Mouse (Mus musculus) neural tube, embryonic 10.5 days (tissue): Measurements from ENCODE around the gene Olfr715b.
"Not testable (repeated sequence)": the region's sequence is repeated elsewhere in the genome, so short reads cannot be mapped to it uniquely, and the experiment has no call there.

Source experiments
- DNase-seq: peaks from one replicate; pipeline ENCODE4 v3.0.0-alpha.2; 2017; ENCODE audit warnings: low spot score; ENCODE audit errors: extremely low spot score

Gene Olfr715b

DNA sequence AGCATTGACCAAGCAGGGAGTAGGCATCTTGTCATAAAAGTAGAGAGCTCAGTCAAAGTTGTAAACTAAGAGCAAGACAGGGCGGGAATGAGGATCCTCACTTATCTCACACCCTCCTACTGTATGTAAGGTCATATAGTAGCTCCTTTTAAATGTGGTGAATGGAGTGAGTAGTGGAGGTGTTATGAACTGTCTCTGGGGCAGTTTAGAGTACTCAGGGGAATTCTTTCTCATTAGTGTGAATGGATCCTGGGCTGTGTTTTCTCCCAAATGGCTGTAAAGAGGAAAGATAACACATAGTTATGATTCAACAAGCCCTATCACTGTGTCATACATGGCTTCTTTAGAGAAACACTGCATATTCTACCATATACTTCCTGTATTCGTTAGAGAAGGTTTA, at the start of gene Olfr715b:
Gene Olfr715b, minus strand, starts transcription at position 101 of the 400 bp plus-strand sequence.
- DNase-seq = not testable (repeated sequence)

DNA sequence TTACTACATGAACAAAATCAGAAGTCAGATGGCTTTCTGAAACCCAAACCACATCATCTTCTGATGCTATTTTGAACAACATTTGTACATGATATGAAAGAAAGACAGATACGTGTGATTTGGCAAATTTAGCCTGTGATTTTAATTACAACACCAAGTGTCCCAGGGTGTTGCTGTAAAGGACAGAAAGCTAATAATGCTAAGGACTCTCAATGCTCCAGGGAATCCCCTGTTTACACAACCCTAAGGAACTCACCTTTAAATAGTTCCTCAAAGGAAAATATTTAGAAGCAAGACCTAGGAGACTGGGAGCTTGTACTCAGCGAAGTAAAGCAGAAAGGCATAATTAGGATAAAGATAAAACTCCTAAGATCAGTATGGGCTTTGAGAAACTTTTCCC, 27.9 kb upstream of the Olfr715b start, which contains the start of gene Olfr716:
Gene Olfr716, plus strand, starts transcription at position 301 of the 400 bp plus-strand sequence.
- not testable (repeated sequence) for DNase-seq

DNA sequence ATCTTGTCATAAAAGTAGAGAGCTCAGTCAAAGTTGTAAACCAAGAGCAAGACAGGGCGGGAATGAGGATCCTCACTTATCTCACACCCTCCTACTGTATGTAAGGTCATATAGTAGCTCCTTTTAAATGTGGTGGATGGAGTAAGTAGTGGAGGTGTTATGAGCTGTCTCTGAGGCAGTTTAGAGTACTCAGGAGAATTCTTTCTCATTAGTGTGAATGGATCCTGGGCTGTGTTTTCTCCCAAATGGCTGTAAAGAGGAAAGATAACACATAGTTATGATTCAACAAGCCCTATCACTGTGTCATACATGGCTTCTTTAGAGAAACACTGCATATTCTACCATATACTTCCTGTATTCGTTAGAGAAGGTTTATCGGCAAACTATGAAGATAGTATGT, 20.8 kb upstream of the Olfr715b start, which contains the start of gene Olfr715:
Gene Olfr715, minus strand, starts transcription at position 101 of the 400 bp plus-strand sequence.
- DNase-seq = not testable (repeated sequence)

DNA sequence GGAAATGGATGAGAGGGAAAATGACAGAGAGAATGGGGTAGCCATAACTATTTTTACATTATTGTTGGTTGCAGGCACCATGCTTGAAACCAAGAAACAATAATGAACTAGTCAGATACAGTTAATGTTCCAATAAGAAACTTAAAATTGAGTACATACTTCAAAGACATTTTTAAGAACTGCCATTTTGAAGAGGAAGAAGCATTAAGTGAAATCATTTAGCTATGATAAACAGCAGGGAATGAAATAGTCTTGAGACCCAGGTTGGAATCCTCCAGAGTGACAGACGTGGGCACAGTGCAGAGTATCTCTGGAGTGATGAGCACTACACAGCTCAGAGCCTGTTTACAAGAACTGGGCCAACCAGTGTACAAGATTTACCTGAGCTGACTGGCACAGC, 17.2 kb downstream of the Olfr715b start, which contains the start of gene Olfr17:
Gene Olfr17, plus strand, starts transcription at position 301 of the 400 bp plus-strand sequence.
- DNase-seq = no peak

DNA sequence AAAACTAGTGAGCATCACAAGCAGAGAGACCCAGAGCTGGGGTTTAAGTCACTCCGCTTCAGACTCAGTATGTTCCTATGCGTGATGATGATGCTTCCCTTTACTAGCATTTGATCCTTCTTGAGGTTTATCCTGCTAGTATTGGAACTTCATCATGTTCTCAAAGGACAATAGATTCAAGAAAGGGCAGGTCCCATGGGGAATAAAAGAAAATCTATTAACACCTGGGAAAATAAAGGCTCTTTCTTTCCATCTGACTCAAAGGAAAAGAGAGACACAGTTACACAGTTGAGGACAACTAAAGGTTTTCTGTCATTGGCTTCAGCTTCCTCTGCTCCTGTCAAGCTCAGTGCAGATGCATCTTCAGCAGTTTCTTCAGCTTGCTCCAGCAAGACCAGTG, 39.5 kb downstream of the Olfr715b start, which contains the start of gene Olfr714:
Gene Olfr714, plus strand, starts transcription at position 301 of the 400 bp plus-strand sequence.
- no peak for DNase-seq
